Mouse (Mus musculus) heart, embryonic 16.5 days (tissue): ENCODE results near the gene Commd6. TPM values are rescaled to one million over a fixed set of nuclear protein-coding genes. Genes with fewer than 3 reads are reported as not detected.

Experiments used
- ATAC-seq: fragments of 200-750 bp; cut with Nextera tagmentation; replicated peaks from 2 replicates; pipeline ENCODE4 v1.8.0; 2017; ENCODE audit warnings: moderate number of reproducible peaks; ENCODE audit not compliant: insufficient read depth, low FRiP score; ENCODE audit errors: extremely low read depth
- H3K27ac ChIP-seq: fragments of 300-500 bp; sonication (generic); 2 replicates; pipeline ENCODE4 v1.5.1; 2014; ENCODE audit warnings: mild to moderate bottlenecking, low read length, control low read depth, moderate library complexity
- H3K27me3 ChIP-seq: fragments of 300-500 bp; sonication (generic); 2 replicates; pipeline ENCODE4 v1.6.1; 2014; ENCODE audit warnings: low read length, mixed read lengths; ENCODE audit not compliant: control insufficient read depth, insufficient read depth
- H3K36me3 ChIP-seq: fragments of 300-500 bp; sonication (generic); 2 replicates; pipeline ENCODE4 v1.6.1; 2014; ENCODE audit not compliant: control insufficient read depth, insufficient read depth
- H3K4me1 ChIP-seq: fragments of 300-500 bp; sonication (generic); 2 replicates; pipeline ENCODE4 v1.6.1; 2014; ENCODE audit warnings: low read length, mixed read lengths; ENCODE audit not compliant: control insufficient read depth, insufficient read depth
- H3K4me2 ChIP-seq: fragments of 300-500 bp; sonication (generic); 2 replicates; pipeline ENCODE4 v1.6.1; 2014; ENCODE audit warnings: low read depth, mild to moderate bottlenecking, control low read depth, low read length
- H3K4me3 ChIP-seq: fragments of 300-500 bp; sonication (generic); 2 replicates; pipeline ENCODE4 v1.5.1; 2014; ENCODE audit warnings: mild to moderate bottlenecking, control low read depth, low read length
- H3K9ac ChIP-seq: fragments of 300-500 bp; sonication (generic); 2 replicates; pipeline ENCODE4 v1.6.1; 2014; ENCODE audit warnings: low read length, control low read depth
- H3K9me3 ChIP-seq: fragments of 300-500 bp; sonication (generic); replicated peaks from 2 replicates; pipeline ENCODE4 v1.6.1; 2016; ENCODE audit warnings: low read length; ENCODE audit not compliant: control insufficient read depth
- WGBS: fragments of 180-500 bp; shearing (Covaris S2); extraction: QIAGEN DNeasy Blood & Tissue Kit; methylation state at CpG from one replicate; pipeline ENCODE4 v1.1.7; 2014; 5-methylcytosine and 5-hydroxymethylcytosine counted together
- polyA plus RNA-seq: library from polyadenylated mRNA; unstranded; fragments of >200 nt; fragmentation: Nextera tagmentation; extraction: Ambion mirVana; gene quantifications from 2 replicates; pipeline ENCODE4 v1.2.1, GENCODE M21; 2015

The Commd6 gene
- polyA plus RNA-seq, 1 experiment from 2014 or later, result 75.3 TPM

DNA sequence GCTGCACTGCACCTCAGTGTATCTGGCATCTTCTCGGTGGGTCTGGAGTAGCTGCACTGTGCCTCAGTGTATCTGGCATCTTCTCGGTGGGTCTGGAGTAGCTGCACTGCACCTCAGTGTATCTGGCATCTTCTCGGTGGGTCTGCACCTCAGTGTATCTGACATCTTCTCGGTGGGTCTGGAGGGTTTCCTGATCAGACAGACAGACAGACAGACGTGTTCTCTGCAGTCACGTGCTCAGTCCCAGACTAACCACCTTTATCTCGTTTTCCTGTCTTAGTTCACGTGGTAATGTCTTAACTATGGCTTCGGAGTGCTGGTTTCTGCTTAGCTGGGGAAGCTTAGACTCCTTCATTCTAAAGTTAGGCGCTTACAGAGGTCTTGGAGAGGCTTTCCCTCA, 15.8 kb upstream of the Commd6 start:
- Histone ChIP-seq H3K36me3 (no peaks in the 10 kb centered on the region), H3K27ac (no peak overlapping the region), H3K27me3 (no peaks in the 10 kb centered on the region), H3K4me1 (peaks cover 2% of the 10 kb centered on the region; the same call in 1 of the 2 replicates), H3K9me3 (no peaks in the 10 kb centered on the region), H3K4me3 (no peak overlapping the region), H3K4me2 (no peak overlapping the region), H3K9ac (no peak overlapping the region)
- 65% methylated on average over 10 of the region's 10 CpGs for WGBS
- no peak for ATAC-seq

DNA sequence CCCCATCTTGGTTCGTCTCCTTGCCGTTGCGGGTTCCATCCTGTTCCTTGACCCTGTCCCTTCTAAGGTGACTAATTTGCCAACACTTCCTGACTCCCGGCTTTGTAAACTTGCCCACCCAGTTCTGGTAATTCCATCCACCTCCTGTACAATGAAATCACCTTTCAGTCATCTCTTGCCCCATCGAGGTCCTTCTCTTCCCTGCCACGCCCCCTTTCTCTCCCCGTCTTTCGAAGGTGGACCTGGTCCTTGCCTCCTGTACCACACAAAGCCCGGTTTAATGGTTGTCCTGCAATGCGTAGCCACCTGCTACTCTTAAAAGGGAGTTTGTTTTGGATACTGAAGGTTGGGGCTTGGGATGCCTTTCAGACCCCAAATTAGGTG, 14.0 kb upstream of the Commd6 start:
- Histone ChIP-seq H3K36me3 (no peaks in the 10 kb centered on the region), H3K27ac (no peak overlapping the region), H3K27me3 (no peaks in the 10 kb centered on the region), H3K4me3 (peak overlapping the region; percentile 90), H3K9me3 (no peaks in the 10 kb centered on the region), H3K4me1 (peaks cover 2% of the 10 kb centered on the region; the same call in 1 of the 2 replicates), H3K4me2 (peak overlapping the region; percentile 87), H3K9ac (peak overlapping the region; percentile 85)
- WGBS, result 3% methylated on average over 10 of the region's 10 CpGs
- no peak for ATAC-seq

DNA sequence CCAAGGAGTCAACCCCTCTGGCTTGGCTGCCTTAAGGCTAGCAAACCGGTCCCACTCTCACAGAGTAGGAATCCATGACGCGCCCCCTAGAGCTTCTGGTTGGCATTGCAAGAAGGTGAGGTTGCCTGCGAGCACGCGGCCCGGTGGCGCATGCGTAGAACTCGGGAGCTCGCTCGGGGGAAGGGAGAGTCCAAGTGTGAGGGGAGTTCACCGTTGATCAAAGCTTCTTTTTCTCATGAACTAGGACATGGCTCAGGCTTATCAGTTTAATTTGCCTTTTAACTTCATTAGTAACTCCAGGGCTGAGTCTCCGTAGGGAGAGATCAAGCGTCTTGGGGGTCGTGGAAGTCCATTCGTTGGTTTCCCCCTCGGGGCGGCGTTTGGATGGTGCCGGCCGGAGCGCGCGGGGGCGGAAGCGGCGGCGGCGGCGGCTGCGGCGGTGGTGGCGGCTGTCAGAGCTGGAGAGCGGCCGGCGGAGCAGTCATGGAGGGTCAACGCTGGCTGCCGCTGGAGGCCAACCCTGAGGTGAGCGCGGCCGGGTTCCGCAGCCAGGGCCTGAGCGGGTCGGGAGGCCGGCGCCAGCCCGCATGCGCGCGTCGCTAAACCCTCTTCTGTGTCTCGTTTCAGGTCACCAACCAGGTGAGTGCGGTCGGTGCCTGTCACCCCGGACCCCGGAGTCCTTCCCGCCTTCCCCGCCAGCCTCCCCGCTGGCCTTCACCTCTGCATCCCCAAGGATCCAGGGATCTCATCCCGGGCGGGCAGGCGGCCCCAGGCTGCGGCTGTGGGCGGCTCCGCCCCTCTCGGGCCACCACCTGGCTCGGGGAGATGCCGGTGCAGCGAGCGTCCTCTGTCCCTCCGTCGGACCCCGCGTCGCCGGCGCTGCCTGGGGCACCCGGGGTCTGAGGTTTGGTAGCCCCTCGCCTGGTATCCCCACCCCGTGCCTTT, 13.4 kb upstream of the Commd6 start, which contains the start of gene Uchl3:
TSS of gene Uchl3 (plus strand) at position 387 of the 945 bp plus-strand sequence.
- Histone ChIP-seq H3K27me3 (no peaks in the 10 kb centered on the region), H3K9me3 (no peaks in the 10 kb centered on the region), H3K4me3 (peak within 1 kb of the TSS; percentile 90), H3K4me1 (peaks cover 2% of the 10 kb centered on the region; the same call in 1 of the 2 replicates), H3K27ac (no peak within 1 kb of the TSS; the same call in 1 of the 2 replicates), H3K36me3 (no peaks in the 10 kb centered on the region), H3K9ac (peak within 1 kb of the TSS; percentile 85), H3K4me2 (peak within 1 kb of the TSS; percentile 87)
- peak; percentile 88 for ATAC-seq
- WGBS, result under 1% methylated on average over 67 of the region's 81 CpGs

DNA sequence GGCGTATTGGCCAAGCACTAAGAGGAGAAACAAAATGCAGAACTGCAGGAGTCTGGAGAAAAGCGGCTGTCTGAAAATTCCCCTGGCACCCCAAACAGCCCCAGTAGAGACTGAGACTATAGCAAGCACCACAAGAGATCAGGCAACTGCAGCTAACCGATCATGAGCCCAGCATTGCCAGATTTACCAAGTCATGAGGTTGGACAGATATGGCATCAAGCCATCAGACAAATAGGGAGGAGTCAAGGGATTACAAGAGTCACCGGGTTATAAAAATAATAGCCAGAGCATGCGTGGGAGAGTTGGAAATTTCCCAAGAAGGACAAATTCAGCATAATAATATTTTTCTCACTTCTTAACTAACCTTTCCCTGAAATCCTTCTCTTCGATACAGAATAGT, 12.1 kb upstream of the Commd6 start:
- no peak overlapping the region for H3K27ac ChIP-seq
- 71% methylated on average over 6 of the region's 6 CpGs for WGBS
- H3K4me1 ChIP-seq, result peaks cover 2% of the 10 kb centered on the region; the same call in 1 of the 2 replicates
- no peaks in the 10 kb centered on the region for H3K9me3 ChIP-seq
- no peak for ATAC-seq
- no peak overlapping the region for H3K4me2 ChIP-seq
- H3K27me3 ChIP-seq, result no peaks in the 10 kb centered on the region
- no peak overlapping the region for H3K9ac ChIP-seq
- no peak overlapping the region for H3K4me3 ChIP-seq
- no peaks in the 10 kb centered on the region for H3K36me3 ChIP-seq

DNA sequence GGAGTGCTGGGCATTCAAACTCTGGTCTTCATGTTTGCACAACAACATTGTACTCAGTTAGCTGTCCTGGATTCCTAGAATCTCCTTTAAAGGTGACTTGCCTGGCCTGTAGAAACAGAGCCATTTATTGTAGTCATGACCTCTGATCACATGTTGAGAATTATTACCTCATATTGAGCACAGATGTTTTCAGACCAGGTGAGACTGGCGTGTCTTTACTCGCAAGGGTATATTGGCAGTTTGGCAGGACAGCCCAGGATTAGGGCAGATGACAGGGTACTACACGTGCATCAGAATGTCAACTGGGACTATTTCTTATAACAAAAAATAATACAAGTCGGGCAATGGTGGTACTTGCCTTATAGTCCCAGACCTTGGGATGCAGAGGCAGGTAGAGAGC, 10.1 kb upstream of the Commd6 start:
- no peaks in the 10 kb centered on the region for H3K36me3 ChIP-seq
- no peaks in the 10 kb centered on the region for H3K27me3 ChIP-seq
- H3K9me3 ChIP-seq, result no peaks in the 10 kb centered on the region
- H3K4me3 ChIP-seq, result no peak overlapping the region
- no peak for ATAC-seq
- H3K4me1 ChIP-seq, result peaks cover 2% of the 10 kb centered on the region; the same call in 1 of the 2 replicates
- 73% methylated on average over 4 of the region's 4 CpGs for WGBS
- H3K27ac ChIP-seq, result no peak overlapping the region
- H3K4me2 ChIP-seq, result no peak overlapping the region
- H3K9ac ChIP-seq, result no peak overlapping the region

DNA sequence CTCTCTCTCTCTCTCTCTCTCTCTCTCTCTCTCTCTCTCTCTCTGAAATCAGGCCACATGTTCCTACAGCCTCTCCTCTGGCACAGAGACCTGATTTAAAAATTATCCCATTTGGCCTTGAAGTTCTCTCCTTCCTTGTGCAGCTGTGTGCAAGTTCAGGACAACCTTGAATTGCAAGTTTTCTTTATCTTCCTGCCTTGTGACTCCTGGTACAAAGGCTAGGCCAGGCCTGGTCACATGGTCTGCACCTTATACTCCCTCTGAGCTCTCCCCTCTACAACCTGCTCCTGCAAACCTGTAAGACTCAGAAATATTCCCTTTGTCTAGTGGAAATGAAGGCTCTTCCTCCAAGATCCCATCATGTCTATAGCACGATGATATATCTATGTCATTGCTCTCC, 4.5 kb upstream of the Commd6 start:
- Histone ChIP-seq H3K4me3 (no peak overlapping the region), H3K4me1 (no peaks in the 10 kb centered on the region), H3K27me3 (no peaks in the 10 kb centered on the region), H3K36me3 (no peaks in the 10 kb centered on the region), H3K9ac (no peak overlapping the region), H3K9me3 (no peaks in the 10 kb centered on the region), H3K4me2 (no peak overlapping the region), H3K27ac (no peak overlapping the region)
- WGBS, result 75% methylated on average over 1 of the region's 1 CpGs
- no peak for ATAC-seq

DNA sequence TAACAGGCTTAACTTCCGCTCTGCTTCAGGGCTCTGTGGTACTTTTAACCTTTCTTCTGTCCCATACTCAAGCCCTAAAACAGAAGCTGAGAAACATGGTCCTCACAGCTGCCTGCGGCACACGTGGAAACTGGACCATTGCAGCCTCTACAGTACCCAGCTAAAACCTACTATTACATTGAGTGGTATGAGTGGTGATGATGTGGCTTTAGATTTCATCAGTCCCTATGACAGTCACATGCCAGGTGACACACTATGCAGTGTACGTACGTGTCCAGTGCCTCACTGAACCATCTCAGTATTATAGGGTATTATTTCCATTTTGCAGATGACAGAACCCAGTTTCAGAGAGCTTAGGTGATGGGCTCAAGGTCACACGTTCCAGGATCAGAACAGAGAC, 3.1 kb downstream of the Commd6 start:
- WGBS, result 83% methylated on average over 6 of the region's 6 CpGs
- Histone ChIP-seq H3K4me3 (no peak overlapping the region), H3K4me1 (peaks cover 3% of the 10 kb centered on the region), H3K36me3 (peaks cover 7% of the 10 kb centered on the region), H3K9me3 (no peaks in the 10 kb centered on the region), H3K27ac (no peak overlapping the region), H3K4me2 (no peak overlapping the region), H3K9ac (no peak overlapping the region), H3K27me3 (no peaks in the 10 kb centered on the region)
- no peak for ATAC-seq

DNA sequence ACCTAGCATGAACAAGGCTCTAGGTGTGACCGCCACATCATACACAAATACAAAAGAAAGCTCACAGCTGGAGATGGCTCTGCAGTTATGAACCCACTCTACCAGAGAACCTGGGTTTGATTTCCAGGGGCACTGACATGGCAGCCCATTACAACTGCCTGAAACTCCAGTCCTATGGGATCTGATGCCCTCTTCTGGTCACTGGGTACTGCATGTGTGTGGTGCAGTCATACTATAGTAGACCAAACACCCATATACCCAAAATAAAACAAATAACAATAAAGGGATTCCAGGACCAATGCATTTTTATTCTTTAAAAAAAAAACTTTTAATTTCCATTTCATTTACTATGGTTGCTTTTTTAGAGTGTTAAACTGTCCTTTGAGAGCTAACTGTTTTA, 4.7 kb downstream of the Commd6 start:
- Histone ChIP-seq H3K4me2 (no peak overlapping the region), H3K27me3 (no peaks in the 10 kb centered on the region), H3K36me3 (peaks cover 7% of the 10 kb centered on the region), H3K27ac (no peak overlapping the region), H3K9ac (no peak overlapping the region), H3K4me3 (no peak overlapping the region), H3K9me3 (no peaks in the 10 kb centered on the region), H3K4me1 (peaks cover 3% of the 10 kb centered on the region)
- no peak for ATAC-seq
- 100% methylated on average over 1 of the region's 1 CpGs for WGBS

DNA sequence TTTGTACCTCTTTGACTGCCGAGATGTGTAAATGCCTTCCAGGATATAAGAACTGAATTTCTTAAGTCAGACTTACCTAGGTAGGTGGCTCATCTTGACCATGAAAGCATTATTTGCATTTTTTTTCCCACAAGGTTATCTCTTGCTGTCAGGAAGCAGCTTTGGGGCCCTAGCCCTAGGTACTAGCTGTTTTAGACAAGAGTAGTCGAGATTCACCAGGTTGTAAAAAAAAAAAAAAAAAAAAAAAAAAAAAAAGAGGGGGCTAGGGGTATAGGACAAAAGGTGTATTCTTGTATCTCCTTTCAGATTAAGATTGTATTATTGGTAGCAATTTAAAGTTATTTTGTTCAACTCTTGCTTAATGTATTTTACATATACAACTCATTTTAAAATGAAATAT, 9.9 kb downstream of the Commd6 start:
- Histone ChIP-seq H3K4me1 (no peaks in the 10 kb centered on the region), H3K36me3 (peaks cover 7% of the 10 kb centered on the region), H3K9me3 (no peaks in the 10 kb centered on the region), H3K27me3 (no peaks in the 10 kb centered on the region), H3K9ac (no peak overlapping the region), H3K27ac (no peak overlapping the region), H3K4me2 (no peak overlapping the region), H3K4me3 (no peak overlapping the region)
- ATAC-seq, result no peak
- WGBS, result 76% methylated on average over 2 of the region's 2 CpGs
